Mouse (Mus musculus) kidney, adult 8-10 months (tissue): ENCODE results near the gene Erc2.

ENCODE experiments used
- DNase-seq, 2 experiments: peaks; one replicate each; pipeline ENCODE4 v3.0.0; 2022

Gene Erc2

GRCm38 (mm10) chr14:28321916-28322534, 699.8 kb downstream of the Erc2 start:
- DNase-seq = no peak

DNA sequence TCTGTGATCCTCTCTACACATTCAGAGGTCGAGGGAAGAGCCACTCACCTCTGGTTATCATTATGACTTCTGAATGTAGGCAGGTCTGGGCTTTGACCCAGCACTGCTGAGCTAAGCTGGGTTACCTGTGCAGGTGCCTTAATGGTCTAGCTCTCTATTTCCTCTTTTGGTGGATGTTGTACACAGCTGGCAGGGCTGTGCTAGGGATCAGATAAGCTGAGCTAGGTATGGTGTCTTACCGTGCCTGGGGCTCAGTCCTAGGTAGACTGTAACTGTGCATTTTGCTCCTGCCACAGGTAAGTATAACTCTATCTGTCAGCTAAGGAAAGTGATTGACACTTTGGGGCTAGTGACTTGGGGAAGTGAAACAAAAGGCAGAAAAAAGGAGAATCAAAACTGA, 701.0 kb downstream of the Erc2 start:
- DNase-seq = no peak

GRCm38 (mm10) chr14:28323727-28324126, 701.5 kb downstream of the Erc2 start:
- peak in 1 of 2 experiments; percentile 20 for DNase-seq

- DNase-seq = no peak
These were observed 704.2 kb downstream of the Erc2 start for GRCm38 (mm10) chr14:28326456-28326855.

DNA sequence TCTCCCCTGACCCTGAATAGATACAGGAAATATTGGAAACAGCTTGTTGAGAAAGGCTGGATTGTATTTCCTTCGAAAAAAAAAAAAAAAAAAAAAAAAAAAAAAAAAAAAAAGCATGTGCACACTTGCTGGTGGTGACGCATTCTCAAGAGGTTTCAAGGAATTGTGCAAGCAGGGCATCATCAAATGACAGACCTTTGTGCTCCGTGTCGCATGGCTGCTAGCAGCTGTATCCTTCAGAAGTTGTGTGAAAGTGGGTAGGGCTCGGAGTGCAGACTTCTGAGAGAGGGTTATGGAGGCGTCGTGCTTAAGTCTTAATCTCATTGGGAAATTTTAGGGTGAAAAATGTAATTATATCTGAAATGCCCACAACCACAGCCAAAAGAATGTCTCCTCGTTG, 706.3 kb downstream of the Erc2 start:
- no peak for DNase-seq

GRCm38 (mm10) chr14:28331108-28331507, 708.9 kb downstream of the Erc2 start:
- DNase-seq = no peak

DNA sequence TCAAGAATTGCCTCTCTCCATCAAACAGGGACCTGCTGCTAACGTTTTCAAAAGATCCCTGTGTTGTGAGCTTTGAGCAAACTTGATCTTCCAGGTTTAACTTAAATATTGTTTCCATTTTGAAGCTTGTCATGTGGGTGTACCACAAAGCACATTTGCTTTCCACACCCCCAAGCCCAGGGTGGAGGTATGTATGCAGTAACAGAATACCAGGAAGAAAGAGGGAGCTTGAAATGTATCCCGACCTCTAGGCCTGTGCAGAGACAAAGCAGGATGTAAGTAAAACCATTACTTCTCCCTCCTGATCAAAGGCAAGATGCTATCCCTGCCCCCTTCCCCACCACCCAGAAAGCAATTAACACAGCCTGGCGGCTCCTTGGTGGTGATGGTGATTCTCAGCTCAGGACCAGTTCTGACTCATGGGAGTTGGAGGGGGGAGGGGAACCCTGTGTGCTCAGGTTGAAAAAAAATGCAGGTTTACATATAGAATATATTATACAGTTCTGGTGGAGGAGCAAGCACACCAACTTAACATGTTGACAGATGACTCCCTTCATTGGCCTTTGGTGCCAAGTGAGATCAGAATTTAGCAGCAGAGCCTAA, 710.2 kb downstream of the Erc2 start:
- DNase-seq = no peak

DNA sequence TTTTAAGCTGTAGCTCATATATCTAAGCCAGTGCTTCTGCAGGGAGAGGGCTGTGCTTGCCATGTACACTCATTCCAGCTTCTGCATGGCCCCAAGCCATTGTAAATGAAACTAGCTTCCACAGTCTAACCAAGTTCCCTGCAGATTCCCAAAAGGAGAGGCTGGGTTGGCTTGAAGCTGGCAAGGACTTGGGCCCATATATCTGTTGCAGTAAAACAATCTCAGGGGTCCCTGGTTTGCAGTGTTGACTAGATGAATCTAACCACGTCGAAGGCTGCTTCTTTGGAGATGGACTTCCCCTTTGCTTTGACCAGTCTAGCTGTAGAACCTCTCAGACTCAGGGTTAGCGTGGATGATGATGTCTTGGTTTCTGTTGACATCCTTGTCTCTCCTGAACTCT, 716.9 kb downstream of the Erc2 start:
- DNase-seq = no peak

GRCm38 (mm10) chr14:28349129-28349528, 726.9 kb downstream of the Erc2 start:
- DNase-seq = no peak

DNA sequence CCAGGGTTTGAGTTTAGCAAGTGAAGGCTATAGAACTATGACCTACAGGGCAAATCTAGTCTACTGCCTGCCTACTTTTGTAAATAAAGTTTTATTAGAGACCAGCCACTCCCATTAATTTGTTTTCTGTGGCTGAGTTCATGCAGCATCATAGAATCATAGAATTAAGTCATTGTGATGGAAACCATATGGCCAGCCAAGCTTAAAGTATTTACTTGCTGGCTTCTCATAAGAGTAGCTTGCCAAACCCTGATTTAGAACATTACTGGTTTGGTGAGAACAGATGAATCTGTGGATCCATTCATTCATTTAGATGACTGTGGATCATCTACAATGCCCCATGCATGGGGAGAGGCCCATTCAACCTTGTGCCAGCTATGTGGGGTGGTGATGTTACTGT, 733.8 kb downstream of the Erc2 start:
- DNase-seq = no peak

GRCm38 (mm10) chr14:28359502-28359901, 737.3 kb downstream of the Erc2 start:
- no peak for DNase-seq

GRCm38 (mm10) chr14:28359983-28360382, 737.8 kb downstream of the Erc2 start:
- DNase-seq = no peak

GRCm38 (mm10) chr14:28362336-28362735, 740.1 kb downstream of the Erc2 start:
- no peak for DNase-seq

GRCm38 (mm10) chr14:28370713-28371112, 748.5 kb downstream of the Erc2 start:
- no peak for DNase-seq

DNA sequence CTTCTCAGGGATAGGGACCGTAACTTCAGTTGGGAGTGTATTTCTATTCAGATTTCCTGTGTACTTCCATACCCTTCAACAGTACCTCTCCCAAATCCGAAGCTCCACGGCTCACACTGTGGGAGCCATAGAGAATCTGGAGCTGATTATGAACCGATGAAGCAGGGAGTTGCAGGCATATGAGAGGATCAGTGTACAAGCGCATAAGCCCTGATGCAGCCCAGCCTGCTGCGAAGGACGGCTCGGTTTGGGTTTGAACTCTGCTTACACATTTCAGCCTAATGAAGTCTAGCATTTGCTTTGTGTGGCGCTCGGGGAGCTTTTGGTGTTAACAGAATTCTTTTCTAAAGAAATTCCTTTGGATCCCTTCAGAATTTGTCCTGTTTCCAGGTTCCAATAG, 749.4 kb downstream of the Erc2 start:
- no peak for DNase-seq

- no peak for DNase-seq
These were observed 753.4 kb downstream of the Erc2 start for GRCm38 (mm10) chr14:28375642-28376091.

- DNase-seq = no peak
These were observed 754.1 kb downstream of the Erc2 start for GRCm38 (mm10) chr14:28376208-28376805.

- no peak for DNase-seq
These were observed 755.3 kb downstream of the Erc2 start for GRCm38 (mm10) chr14:28377519-28377918.

GRCm38 (mm10) chr14:28380129-28380528, 757.9 kb downstream of the Erc2 start:
- no peak for DNase-seq

- DNase-seq = no peak
These were observed 759.7 kb downstream of the Erc2 start for GRCm38 (mm10) chr14:28381801-28382550.

- DNase-seq = no peak
These were observed 764.8 kb downstream of the Erc2 start for GRCm38 (mm10) chr14:28386815-28387607.

DNA sequence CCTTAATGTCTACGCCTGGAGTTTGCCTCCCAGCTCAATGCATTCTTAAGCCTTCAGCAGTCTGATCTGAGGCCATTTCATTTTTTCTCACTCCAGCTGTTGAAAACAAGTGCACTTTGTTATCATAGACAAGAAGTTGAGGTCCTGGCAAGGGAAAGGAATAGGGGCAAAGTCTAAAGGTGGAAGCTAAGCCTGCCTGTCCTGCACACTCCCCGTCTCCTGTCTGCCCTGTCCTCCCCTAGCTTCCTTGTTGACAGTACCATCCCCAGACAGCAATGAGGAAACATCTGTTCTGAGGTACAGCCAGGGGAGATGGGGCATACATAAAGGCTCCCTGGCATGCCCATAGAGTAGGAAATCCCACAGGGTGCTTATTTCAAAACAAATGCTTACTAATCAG, 776.7 kb downstream of the Erc2 start:
- DNase-seq = peak; percentile 19 to 26

DNA sequence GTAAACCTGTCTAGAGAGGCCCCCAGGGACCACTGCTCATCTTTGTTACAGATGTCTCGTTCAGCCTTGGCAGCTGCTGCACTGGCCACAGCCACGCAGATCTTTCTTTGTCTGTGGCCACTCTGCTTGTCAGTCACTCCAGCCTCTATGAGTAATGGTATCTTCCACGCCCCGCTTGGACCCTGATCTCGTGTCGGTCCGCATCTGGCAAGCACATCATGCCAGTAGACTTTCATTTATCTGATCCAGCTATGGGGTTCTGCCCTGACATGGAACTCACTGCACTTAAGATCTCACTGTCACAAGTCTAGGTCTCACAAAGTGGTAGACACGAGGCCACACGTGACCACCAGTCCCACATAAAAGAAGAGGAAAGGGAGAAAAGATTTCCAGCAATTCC, 777.7 kb downstream of the Erc2 start:
- DNase-seq = no peak
